Mouse (Mus musculus): ENCODE data around the gene Txlna. TPM values are rescaled to one million over a fixed set of nuclear protein-coding genes. Genes with fewer than 3 reads are reported as not detected.

Gene Txlna
- polyA plus RNA-seq, 1 experiment from 2014 or later, result 108 TPM

DNA sequence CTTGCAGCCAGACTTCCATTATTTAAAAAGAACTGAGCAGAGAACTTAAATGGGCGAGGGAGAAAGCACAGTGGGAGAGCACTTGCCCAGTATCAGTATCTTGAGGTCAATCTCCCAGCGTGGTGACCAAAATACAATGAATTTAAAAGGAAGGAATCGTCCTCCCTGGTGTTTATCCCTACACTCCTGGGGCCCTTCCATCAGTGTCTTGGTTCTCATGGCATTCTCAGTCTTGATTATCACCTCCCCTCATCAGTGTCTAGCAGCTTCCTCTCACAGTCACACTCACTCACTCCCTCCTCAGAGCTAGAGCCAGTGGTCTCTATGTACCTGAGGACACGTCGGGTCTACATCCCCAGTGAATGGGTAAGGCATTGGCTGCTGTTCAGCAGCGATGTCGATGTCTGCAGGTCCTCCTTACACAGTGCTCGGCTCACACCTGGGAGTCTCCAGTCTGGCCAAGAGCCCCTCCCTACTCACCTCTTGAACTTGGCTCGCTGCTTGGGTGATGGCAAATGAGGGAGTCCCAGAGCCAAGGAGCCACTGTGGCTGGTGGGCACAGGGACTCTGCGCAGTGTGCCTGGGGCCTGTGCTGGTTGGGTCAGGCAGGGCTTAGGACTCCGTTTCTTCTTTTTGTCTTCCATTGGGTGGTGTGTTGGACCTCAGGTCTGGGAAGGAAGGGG, 18.6 kb downstream of the Txlna start:
- no peaks in the 10 kb centered on the region for H3K27me3 ChIP-seq (ENCODE audit: control insufficient read depth, insufficient read depth, low read length)
- 78% methylated on average over 11 of the region's 11 CpGs for WGBS
- DNase-seq (ENCODE audit: low spot score) (no peak), ATAC-seq (ENCODE audit: insufficient read depth, low FRiP score, low TSS enrichment) (no peak)
- H3K9me3 ChIP-seq (ENCODE audit: control insufficient read depth, low read length), result no peaks in the 10 kb centered on the region
- H3K27ac ChIP-seq (ENCODE audit: low read depth, low read length), result no peak overlapping the region
- H3K4me3 ChIP-seq (ENCODE audit: low read depth, low read length), result no peak overlapping the region
- H3K4me1 ChIP-seq (ENCODE audit: control insufficient read depth, insufficient read depth, low read length), result peaks cover 27% of the 10 kb centered on the region
- peak overlapping the region; percentile 77 for H3K9ac ChIP-seq (ENCODE audit: low read length)
- H3K36me3 ChIP-seq (ENCODE audit: control insufficient read depth, insufficient read depth, low read length), result peaks cover 5% of the 10 kb centered on the region
- H3K4me2 ChIP-seq (ENCODE audit: low read depth), result peak overlapping the region; percentile 79

DNA sequence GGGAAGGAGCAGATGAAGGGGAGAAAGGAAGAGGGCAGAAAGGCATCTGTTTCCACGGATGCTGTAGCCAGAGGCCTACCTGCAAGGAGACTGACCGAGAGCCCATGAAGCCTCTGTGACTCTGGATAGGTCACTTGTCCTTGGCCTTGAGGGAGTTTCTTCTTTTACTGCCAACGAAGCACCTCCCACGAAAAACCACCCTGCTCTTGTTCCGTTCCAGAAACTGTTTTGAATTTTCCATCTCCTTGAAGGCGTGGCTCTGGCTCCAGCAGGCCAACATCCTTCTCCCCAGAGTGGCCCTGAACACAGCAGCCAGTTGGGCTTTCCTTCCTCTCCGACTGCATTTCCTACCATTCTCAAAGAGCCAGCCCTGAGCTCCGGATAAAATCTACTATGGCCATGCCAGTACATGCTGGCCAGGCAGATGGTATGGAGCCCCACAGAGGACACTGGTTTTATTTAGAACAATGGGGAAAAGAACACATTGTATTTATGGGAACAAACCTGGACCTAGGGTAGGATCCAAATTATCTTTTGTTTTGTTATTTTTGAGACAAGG, 19.5 kb downstream of the Txlna start:
- WGBS, result 86% methylated on average over 8 of the region's 8 CpGs
- ATAC-seq (ENCODE audit: insufficient read depth, low FRiP score, low TSS enrichment) (no peak), DNase-seq (ENCODE audit: low spot score) (no peak)
- Histone ChIP-seq H3K27ac (ENCODE audit: low read depth, low read length) (no peak overlapping the region), H3K4me3 (ENCODE audit: low read depth, low read length) (no peak overlapping the region), H3K9me3 (ENCODE audit: control insufficient read depth, low read length) (no peaks in the 10 kb centered on the region), H3K27me3 (ENCODE audit: control insufficient read depth, insufficient read depth, low read length) (no peaks in the 10 kb centered on the region), H3K36me3 (ENCODE audit: control insufficient read depth, insufficient read depth, low read length) (no peaks in the 10 kb centered on the region), H3K4me1 (ENCODE audit: control insufficient read depth, insufficient read depth, low read length) (peaks cover 27% of the 10 kb centered on the region), H3K9ac (ENCODE audit: low read length) (no peak overlapping the region), H3K4me2 (ENCODE audit: low read depth) (no peak overlapping the region)

DNA sequence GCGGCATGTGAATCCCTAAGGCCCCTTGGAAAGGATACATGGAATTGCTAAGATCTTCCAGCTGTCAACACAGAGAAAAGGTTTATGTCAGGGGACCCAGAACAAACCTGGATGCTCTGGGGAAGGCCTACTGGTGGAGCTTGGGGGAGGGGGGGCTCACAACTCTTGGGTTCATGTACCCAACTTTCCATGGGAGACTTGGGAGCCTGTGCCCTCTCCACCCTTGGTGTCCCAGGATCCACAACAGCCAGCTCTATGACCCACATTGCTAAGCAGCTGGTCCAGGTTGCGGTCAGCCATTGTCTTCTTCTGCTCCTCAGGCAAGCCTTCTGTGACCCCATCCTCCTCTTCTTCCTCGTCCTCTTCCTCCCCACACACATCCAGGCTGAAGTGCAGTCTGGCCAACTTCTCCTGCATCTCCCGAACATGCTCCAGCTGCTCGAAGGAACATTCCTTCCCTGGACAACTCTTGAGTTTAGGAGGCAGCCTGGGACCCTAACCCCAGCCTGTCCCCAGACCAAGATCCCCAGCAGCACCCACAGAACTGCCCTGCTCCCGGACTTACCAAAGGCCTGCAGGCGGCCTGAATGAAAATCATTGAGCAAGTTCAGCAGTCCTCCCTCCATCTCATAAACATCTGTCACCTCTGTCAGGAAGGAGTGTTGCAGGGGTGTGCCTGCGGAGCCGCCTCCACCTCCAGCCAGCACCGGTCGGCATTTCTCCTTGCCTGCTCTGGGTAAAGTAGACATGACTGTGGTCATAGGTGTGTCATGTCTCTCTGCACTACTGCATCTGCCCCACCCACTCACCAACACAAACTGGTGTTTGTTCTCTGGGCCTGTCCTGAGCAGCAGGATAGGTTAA, 20.2 kb downstream of the Txlna start:
- DNase-seq (ENCODE audit: low spot score), result no peak
- WGBS, result 88% methylated on average over 11 of the region's 11 CpGs
- ATAC-seq (ENCODE audit: insufficient read depth, low FRiP score, low TSS enrichment), result no peak

DNA sequence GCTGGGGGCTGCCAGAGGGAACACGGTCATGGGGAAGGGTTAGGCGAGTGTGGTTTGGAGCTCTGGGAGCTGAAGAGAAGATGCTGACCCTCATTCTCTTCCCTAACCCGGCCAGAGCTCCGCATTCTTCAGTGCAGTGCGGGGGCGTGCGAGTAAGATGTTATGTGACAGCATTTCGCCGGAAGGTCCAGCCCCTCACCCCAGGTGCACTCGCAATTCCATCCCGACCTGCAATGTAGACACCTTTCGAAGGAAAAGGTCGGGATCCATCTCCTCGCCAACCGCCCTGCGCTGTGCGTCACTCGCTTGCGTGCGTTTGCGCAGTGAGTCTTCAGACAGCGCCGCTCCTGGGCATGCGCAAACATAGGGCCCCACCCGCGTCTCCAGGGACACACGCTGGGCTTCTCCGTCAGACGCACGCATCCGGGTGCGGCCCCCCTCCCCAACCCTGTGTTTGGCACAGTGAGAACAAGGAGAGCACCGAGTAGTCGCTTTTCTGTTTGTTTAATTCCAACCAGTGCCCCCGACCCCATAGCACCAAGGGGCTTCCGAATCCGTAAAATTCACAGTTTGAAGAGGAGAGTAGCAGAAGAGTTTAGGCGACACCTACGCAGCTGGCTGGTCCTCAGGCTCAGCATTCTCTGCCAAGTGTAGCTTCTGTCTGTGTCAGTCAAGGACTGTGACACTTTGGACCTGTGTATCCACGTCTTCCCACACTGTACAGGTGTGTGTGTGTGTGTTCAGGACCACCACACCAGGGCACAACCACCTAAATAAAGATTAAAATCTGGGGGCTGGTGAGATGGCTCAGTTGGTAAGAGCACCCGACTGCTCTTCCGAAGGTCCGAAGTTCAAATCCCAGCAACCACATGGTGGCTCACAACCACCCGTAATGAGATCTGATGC, 21.8 kb downstream of the Txlna start, which contains the start of gene Iqcc:
Gene Iqcc (minus strand): TSS at position 314 of the 906 bp plus-strand sequence.
- Histone ChIP-seq H3K4me3 (ENCODE audit: low read depth, low read length) (peak within 1 kb of the TSS; percentile 59), H3K36me3 (ENCODE audit: control insufficient read depth, insufficient read depth, low read length) (no peaks in the 10 kb centered on the region), H3K4me2 (ENCODE audit: low read depth) (peak within 1 kb of the TSS; percentile 60), H3K27me3 (ENCODE audit: control insufficient read depth, insufficient read depth, low read length) (no peaks in the 10 kb centered on the region), H3K4me1 (ENCODE audit: control insufficient read depth, insufficient read depth, low read length) (peaks cover 14% of the 10 kb centered on the region), H3K9me3 (ENCODE audit: control insufficient read depth, low read length) (no peaks in the 10 kb centered on the region), H3K9ac (ENCODE audit: low read length) (peak within 1 kb of the TSS; percentile 79), H3K27ac (ENCODE audit: low read depth, low read length) (peak within 1 kb of the TSS; percentile 61; the same call in 1 of the 2 replicates)
- peak; percentile 83 for ATAC-seq (ENCODE audit: insufficient read depth, low FRiP score, low TSS enrichment)
- peak; percentile 94 for DNase-seq (ENCODE audit: low spot score)
- 5% methylated on average over 43 of the region's 44 CpGs for WGBS

More for the DNA sequence above, 20.2 kb downstream of the Txlna start:
- H3K4me2 ChIP-seq (ENCODE audit: low read depth), result no peak overlapping the region
- no peaks in the 10 kb centered on the region for H3K9me3 ChIP-seq (ENCODE audit: control insufficient read depth, low read length)
- H3K27me3 ChIP-seq (ENCODE audit: control insufficient read depth, insufficient read depth, low read length), result no peaks in the 10 kb centered on the region
- H3K4me1 ChIP-seq (ENCODE audit: control insufficient read depth, insufficient read depth, low read length), result peaks cover 26% of the 10 kb centered on the region
- H3K4me3 ChIP-seq (ENCODE audit: low read depth, low read length), result no peak overlapping the region
- no peak overlapping the region for H3K27ac ChIP-seq (ENCODE audit: low read depth, low read length)
- no peak overlapping the region for H3K9ac ChIP-seq (ENCODE audit: low read length)
- H3K36me3 ChIP-seq (ENCODE audit: control insufficient read depth, insufficient read depth, low read length), result no peaks in the 10 kb centered on the region

DNA sequence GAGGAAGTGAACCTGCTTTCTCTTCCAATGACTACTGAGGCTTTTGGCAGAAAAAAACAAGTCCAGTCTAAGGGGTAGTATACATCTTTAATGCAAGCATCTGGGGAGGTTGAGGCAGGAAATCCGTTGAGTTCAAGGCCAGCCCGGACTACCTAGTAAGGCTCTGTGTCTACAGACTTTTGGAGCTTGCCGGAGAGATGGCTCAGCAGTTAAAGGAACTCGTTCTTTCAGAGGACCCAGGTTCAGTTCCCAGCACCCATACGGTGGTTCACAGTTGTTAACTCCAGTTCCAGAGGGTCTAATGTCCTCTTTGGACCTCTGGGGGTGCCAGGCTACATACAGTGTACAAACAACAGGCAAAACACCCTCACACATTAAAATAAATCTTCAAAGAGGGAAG, 22.8 kb downstream of the Txlna start:
- H3K9ac ChIP-seq (ENCODE audit: low read length), result peak overlapping the region; percentile 79
- no peaks in the 10 kb centered on the region for H3K9me3 ChIP-seq (ENCODE audit: control insufficient read depth, low read length)

DNA sequence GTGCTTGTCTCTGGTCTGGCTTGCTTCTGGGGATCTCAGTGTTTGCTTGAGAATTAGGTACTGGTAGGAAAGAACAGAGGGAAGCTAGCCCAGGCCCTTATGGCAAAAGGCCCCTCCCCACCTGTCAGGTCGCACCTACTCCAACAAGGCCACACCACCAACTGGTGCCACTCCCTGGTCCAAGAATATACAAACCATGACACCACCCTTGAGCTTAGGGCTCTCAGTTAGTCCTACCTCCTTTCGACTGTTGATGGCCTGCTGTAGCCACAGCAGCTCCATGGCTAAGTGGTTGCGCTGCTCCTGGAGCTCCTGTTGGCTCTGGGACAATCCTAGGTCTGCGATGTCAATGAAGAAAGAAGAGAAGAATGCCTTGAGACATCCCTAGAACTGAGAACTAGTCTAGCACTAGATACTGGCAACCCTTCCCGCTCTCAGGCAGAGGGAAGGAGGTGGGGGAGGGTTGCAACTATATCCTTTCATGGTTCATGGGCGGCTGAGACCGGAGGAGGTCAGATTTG, 23.7 kb downstream of the Txlna start:
- Histone ChIP-seq H3K4me3 (ENCODE audit: low read depth, low read length) (no peak overlapping the region), H3K27me3 (ENCODE audit: control insufficient read depth, insufficient read depth, low read length) (no peaks in the 10 kb centered on the region), H3K4me2 (ENCODE audit: low read depth) (no peak overlapping the region), H3K9me3 (ENCODE audit: control insufficient read depth, low read length) (no peaks in the 10 kb centered on the region), H3K4me1 (ENCODE audit: control insufficient read depth, insufficient read depth, low read length) (peaks cover 5% of the 10 kb centered on the region), H3K27ac (ENCODE audit: low read depth, low read length) (no peak overlapping the region), H3K9ac (ENCODE audit: low read length) (no peak overlapping the region), H3K36me3 (ENCODE audit: control insufficient read depth, insufficient read depth, low read length) (no peaks in the 10 kb centered on the region)
- no peak for DNase-seq (ENCODE audit: low spot score)
- 92% methylated on average over 7 of the region's 7 CpGs for WGBS
- no peak for ATAC-seq (ENCODE audit: insufficient read depth, low FRiP score, low TSS enrichment)

More for the DNA sequence above, 22.8 kb downstream of the Txlna start:
- ATAC-seq (ENCODE audit: insufficient read depth, low FRiP score, low TSS enrichment) (no peak), DNase-seq (ENCODE audit: low spot score) (no peak)
- no peaks in the 10 kb centered on the region for H3K36me3 ChIP-seq (ENCODE audit: control insufficient read depth, insufficient read depth, low read length)
- 90% methylated on average over 5 of the region's 5 CpGs for whole genome bisulfite sequencing
- H3K4me2 ChIP-seq (ENCODE audit: low read depth), result peak overlapping the region; percentile 60
- no peak overlapping the region; the same call in 1 of the 2 replicates for H3K27ac ChIP-seq (ENCODE audit: low read depth, low read length)
- H3K4me3 ChIP-seq (ENCODE audit: low read depth, low read length), result peak overlapping the region; percentile 59
- no peaks in the 10 kb centered on the region for H3K27me3 ChIP-seq (ENCODE audit: control insufficient read depth, insufficient read depth, low read length)
- H3K4me1 ChIP-seq (ENCODE audit: control insufficient read depth, insufficient read depth, low read length), result peaks cover 12% of the 10 kb centered on the region

DNA sequence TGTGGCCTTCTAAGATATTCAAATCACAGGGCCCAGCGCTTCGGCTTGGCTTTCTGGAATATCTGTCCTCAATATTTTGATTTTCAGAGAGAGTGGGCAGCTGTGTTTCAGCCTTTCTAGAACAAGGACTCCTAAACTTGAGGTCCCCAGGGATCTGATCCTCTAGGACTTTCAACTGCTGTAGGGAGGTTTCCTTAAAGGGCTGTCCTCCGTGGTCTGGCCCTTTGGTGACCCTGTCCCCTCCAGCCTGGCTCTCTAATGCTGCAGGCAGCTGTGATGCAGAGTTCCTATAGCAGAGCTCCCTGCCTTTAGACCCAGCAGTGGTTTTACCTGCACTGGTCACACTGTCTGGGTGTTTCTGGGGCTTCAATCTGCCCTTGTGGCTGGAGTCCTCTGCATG, 24.2 kb downstream of the Txlna start:
- 94% methylated on average over 3 of the region's 3 CpGs for WGBS
- DNase-seq (ENCODE audit: low spot score), result no peak
- Histone ChIP-seq H3K9ac (ENCODE audit: low read length) (no peak overlapping the region), H3K4me1 (ENCODE audit: control insufficient read depth, insufficient read depth, low read length) (peaks cover 5% of the 10 kb centered on the region), H3K27ac (ENCODE audit: low read depth, low read length) (no peak overlapping the region), H3K9me3 (ENCODE audit: control insufficient read depth, low read length) (no peaks in the 10 kb centered on the region), H3K4me2 (ENCODE audit: low read depth) (no peak overlapping the region), H3K4me3 (ENCODE audit: low read depth, low read length) (no peak overlapping the region), H3K27me3 (ENCODE audit: control insufficient read depth, insufficient read depth, low read length) (no peaks in the 10 kb centered on the region), H3K36me3 (ENCODE audit: control insufficient read depth, insufficient read depth, low read length) (no peaks in the 10 kb centered on the region)
- no peak for ATAC-seq (ENCODE audit: insufficient read depth, low FRiP score, low TSS enrichment)

DNA sequence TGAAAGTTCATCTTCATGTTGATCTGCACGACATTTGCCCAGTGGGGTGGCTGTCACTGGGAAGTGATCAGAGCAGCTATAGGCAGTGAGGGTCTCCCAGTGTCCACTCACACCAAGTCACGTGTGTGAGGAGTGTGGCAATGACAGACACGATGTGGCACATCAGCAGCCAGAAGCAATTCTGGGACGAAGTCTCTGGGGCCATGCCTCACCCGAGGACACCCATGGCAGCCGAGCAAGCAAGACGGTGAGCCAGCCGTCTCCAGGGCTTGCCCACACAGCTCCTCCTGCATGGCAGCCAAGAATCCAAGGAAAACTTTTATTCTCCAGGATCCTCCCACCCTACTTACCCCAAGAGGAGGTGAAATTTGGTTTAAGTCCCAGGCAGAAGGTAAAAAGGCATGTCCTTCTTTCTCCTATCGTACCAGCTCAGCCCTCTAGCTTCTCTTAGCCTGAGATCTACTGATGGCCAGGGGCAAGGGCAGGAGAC, 25.0 kb downstream of the Txlna start:
- ATAC-seq (ENCODE audit: insufficient read depth, low FRiP score, low TSS enrichment), result no peak
- no peaks in the 10 kb centered on the region for H3K9me3 ChIP-seq (ENCODE audit: control insufficient read depth, low read length)
- no peaks in the 10 kb centered on the region for H3K27me3 ChIP-seq (ENCODE audit: control insufficient read depth, insufficient read depth, low read length)
- no peak overlapping the region for H3K4me3 ChIP-seq (ENCODE audit: low read depth, low read length)
- H3K27ac ChIP-seq (ENCODE audit: low read depth, low read length), result no peak overlapping the region
- peaks cover 5% of the 10 kb centered on the region for H3K4me1 ChIP-seq (ENCODE audit: control insufficient read depth, insufficient read depth, low read length)
- DNase-seq (ENCODE audit: low spot score), result no peak
- no peak overlapping the region for H3K9ac ChIP-seq (ENCODE audit: low read length)
- no peak overlapping the region for H3K4me2 ChIP-seq (ENCODE audit: low read depth)
- H3K36me3 ChIP-seq (ENCODE audit: control insufficient read depth, insufficient read depth, low read length), result no peaks in the 10 kb centered on the region
- 90% methylated on average over 9 of the region's 9 CpGs for whole genome bisulfite sequencing

Data from neural tube, embryonic 11.5 days (tissue).